Mouse (Mus musculus): Measurements from ENCODE around the gene Ypel1. TPM values are rescaled to one million over a fixed set of nuclear protein-coding genes. Genes with fewer than 3 reads are reported as not detected.

Gene Ypel1
- 1 to 10 TPM; 6.6 TPM for total RNA-seq (2021)
- polyA plus RNA-seq (2012; rRNA removed), result 8.3 and 10.0 TPM in 2 replicates
- long read RNA-seq, partial matches to known transcripts, result 0 of 7 reads
- long read RNA-seq, other reads (novel, unspliced or antisense), result 3 of 7 reads

DNA sequence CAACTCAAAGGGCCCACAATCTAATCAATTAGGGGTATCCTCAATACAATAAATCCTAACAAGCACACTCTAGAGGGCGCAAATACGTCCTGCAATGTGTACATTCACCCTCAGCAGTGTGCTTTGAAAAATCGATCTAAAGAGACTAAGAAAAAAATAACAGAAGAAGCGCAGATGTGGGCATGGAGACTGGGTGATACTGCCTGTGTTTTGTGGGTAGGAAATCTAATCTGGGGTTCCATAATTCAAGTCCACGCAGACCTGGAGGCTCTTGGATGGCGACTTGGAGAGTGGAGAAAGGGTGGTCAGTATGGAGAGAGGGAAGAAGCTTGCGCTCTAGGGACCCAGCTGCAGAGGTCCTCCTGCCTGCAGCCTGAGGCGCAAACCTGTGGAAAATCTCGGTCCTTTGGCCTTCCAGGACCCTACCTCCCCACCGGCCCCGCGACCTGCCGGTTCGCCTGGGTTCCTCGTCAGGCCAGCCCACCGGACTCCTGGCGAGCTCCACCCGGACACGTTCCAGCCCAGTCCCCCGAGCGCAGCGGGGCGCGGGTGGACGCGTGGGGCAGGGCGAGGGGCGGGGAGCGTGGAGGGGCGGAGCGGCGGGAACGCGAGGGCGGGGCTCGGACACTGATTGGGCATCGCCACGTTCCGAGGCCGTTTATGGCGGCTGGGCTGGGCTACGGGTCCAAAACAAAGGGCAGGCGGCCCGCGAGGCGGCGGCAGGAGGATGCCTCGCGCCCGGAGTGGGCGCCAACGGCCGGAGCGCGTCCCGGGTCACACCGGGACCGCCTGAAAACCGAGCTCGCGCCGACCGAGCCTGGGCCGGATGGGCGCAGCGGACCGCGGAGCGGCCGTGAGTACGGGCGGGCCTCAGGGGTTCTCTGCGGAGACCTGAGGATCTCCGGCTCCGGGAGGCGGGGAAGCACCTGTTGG lies at the start of gene Ypel1:
TSS of gene Ypel1 (plus strand) at position 186 of the 933 bp plus-strand sequence.
- DNase-seq, result peak; percentile 96

DNA sequence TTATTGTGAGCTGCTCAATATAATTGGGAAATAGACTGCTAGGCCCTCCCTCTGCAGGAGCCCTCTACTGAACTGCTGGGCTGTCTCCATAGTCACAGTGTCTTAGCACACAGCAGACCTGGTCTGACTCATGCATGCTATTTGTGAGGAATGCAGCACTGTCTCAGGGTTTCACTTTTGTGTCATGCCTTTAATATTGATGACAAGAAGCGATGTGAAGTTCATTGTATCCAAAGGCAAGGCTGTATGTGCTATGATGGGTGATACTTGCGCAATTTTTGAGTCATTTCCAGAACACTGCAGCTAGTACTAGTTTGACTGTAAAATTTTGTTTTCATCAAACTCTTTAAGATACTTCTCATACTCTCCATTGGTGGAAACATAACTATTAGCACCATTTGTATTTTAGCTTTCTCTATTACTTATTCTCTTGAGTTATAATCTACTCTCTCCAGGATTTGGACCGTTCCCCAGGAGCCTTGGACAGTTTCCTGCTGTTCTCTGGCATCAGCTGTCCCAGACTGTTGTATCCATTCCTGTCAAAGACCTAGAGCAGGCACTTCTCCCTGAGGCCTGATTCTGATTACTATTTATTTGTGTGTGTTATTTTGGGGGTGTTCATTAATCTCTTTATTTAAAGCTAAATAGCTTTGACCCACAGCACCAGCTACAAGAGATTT lies 44.9 kb upstream of the Ypel1 start:
- DNase-seq, result peak; percentile 52

DNA sequence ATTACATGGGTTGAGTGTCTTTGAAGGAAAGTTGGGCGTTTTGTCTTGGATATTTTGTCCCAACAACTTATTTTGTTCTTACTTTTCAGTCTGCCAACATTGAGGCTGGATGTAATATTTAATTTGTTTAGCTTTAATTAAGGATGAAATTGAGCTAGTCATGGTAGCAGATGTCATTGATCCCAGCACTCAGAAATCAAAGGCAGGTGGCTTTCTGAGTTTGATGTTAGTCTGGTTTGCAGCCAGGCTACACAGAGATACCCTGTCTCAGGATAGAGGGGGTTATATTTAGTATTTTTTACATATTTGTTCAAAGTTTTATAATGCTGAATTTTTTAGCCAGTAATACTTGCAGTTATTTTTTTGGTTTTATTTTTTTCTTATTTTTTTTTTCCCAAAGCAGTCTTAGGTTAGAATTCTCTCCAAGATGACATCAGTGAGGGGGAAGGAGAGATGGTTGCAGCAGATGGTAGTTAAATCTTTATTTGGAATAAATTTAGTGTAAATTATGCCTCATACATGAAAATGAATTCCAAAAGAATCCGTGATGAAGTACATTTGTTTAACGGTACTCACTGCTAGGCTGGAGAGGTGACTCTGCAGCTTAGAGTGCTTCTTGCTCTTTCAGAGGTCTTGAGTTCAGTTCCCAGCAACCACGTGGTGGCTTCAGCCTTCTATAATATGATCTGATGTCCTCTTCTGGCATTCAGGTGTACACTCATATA lies 39.4 kb upstream of the Ypel1 start:
- DNase-seq, result no peak

DNA sequence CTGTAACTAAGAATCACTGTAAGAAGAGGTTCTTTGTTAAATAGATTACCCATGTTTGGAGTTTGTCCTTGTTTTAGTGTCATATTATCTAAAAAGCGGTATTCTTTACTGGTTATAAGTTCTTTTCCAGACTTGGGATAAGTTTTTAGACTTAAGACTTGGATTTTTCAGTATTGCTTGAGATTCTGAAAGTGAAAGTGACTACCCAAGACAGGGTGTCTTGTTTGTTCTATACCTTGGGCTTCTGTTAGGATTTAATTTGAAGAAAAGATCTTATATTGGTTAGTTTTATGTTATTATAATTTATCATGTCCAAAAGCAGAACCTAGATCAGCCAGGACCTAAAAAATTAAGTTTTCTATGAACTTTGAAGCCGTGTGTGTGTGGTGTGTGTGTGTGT lies 35.7 kb upstream of the Ypel1 start:
- DNase-seq, result no peak

DNA sequence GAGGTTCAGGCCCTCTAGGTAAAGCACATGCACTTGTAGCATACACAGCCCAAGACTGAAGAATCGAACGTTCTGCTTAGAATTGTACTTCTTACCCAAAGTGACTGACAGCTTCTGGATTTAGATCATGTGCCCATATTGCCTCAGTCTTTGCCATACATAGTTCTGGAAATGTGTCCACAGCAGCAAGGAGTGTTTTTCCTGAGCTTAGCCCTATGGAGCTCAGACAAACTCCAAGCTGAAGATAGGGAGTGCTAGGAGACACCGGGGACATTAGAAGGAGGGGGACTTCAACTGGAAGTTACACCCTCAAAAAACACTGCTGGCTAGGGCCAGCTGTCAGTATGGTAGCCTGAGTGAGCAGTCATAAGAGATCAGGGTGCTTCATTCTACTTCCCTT lies 28.8 kb upstream of the Ypel1 start:
- DNase-seq, result no peak

DNA sequence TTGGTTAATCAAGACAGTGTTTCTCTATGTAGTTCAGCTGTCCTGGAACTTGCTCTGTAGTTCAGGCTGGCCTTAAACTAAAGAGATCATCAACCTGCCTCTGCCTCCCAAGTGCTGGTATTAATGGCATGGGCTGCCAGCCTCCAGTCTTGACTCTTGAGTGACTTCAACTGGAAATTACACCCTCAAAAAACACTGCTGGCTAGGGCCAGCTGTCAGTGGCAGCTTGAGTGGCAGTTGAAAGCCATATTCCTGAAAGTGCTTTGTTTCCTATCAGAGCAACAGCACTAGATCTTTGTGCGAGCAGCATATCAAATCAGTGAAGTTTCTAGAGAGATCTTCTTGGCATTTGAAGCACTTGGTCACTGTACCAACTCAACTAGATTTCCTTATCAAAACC lies 28.1 kb upstream of the Ypel1 start:
- no peak for DNase-seq

DNA sequence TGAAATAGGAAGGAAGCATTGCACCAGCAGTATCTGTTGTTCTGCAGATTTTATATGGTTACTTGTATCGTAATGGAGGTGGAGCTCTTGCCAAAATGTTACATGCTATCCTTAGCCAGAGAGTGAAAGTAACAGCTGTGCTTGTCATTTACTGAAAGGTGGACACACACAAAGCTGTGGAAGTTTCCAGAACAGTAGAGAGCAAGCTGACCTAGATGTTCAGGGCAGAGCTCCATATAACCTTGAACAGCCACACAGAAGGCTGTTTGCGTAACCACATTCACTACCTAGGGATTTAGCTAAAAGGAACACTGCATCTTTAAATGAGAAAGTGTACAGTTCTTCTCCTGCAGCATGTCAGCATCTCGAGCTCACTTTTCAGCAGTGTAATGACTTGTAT lies 25.2 kb upstream of the Ypel1 start:
- DNase-seq, result peak; percentile 73

DNA sequence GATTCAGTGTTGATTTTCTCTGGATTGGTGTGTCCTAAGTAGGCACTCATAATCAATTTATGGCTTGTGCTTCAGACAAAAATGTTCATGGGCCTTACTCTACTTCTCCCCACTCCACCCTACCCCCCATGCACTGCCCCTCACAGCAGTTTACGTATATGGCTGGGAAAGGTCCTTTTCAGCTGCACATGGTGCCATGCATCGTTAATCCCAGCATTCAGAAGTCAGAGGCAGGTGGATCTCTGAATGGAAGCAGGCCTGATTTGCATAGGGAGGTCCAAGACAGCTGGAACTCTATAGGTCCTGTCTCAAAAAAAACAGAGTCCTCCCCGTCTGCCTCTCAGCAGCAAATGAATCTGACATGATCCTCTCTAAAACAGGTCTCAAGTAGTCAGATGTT lies 24.2 kb upstream of the Ypel1 start:
- DNase-seq, result no peak

DNA sequence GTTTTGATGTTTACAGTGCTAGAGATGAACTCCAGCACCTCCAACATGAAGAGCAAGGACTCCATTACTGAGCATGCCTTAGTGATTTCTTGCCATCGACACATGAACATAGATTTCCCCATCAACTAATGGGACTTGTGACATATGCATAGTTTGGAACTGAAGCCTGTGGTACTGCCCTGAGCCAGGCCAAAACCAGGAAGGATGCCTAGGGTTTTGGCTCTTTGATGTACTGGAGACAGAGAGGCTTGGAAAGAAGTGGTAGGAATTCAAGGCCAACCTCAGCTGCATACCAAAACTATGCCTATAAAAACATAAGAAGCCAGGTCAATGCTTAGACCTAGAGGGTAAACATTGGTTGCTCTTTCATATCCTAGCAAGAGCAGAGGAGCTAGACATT lies 19.6 kb upstream of the Ypel1 start:
- no peak for DNase-seq

DNA sequence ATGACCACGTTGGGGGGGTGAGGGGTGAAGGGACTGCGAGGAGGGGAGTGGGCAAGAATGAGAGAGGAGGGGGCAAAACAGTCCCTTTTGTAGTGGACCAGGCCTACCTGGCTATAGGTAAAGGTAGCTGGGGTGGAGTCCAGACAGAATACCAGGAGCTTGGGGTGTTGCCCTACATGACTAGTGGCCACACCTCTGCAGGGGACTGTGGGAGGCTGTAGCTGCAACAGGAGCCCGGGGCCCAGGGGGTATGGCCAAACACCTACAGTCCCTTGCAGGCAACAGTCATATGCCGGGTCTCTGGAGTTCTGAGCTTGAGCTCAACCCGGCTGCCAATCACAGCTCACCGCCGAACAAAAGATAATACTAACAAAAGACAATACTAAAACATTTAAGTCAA lies 17.4 kb upstream of the Ypel1 start:
- no peak for DNase-seq

DNA sequence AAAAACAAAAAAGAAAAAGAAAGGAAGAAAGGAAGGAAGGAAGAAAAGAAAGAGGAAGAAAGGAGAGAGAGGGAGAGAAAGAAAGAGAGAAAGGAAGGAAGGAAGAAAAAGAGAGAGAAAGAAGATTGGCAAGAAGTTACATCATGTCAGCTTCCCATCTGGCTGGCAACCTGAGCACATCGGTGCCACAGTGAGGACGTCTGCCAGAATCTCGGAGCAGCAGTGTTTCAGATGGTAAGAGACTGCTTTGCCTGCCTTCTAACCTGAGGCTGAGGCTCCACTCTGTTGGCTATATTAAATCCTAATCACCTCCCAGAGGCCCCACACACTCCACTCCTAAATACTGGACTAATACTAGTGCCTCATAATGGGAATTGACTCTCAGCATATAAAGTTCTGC lies 15.6 kb upstream of the Ypel1 start:
- no peak for DNase-seq

DNA sequence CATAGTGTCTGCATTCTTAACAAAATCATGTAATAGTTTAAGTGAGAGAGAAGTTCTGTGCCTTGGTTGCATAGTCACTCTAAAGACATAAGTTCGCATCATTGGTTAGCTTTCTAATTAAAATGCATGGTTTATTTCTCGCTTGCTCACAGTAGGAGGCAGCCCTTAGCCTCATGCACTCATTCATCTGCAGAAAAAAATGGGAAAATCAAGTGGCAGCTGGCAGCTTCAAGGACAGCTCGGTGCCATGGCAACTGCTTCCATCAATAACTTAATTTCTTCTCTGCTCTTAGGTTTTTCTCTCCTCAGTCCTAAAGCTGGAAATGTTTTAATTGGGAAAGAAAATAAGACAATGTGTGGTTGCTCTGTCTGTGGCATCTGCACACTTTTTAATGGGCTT lies 13.9 kb upstream of the Ypel1 start:
- no peak for DNase-seq

DNA sequence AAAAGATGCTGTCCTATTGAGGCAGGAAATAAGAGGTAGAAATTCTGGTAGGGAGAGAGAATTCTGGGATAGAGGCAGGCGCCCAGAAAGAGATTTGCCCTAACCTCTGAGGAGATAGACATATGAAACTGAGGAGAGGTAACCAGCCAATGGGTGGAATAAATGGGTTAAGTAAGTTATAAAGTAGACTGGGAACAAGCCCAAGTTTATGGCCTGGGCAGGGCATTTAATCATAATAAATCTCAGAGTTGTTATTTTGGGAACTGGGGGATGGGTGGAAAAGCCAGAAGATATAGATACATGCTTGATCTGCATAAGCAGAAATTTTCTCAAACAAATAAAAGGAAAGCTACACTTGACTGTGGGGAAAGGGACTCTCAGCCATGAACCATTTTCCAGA lies 7.2 kb upstream of the Ypel1 start:
- no peak for DNase-seq

DNA sequence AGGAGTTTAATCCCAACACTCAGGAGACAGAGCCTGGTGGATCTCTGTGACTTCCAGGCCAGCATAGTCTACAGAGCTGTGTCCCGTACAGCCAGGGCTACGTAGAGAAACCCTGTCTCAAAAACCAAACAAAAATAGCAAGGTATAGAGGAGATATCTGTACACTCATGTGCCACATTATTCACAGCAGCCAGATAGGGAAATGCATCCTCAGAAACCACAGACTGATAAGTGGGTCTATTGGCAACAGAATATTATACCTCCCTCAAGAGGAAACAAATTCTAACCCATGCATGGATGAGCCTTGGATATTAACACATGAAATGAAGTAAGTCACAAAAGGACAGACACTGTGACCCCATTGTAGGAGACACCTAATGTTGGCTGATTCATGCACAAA lies 1.9 kb upstream of the Ypel1 start:
- DNase-seq, result no peak

DNA sequence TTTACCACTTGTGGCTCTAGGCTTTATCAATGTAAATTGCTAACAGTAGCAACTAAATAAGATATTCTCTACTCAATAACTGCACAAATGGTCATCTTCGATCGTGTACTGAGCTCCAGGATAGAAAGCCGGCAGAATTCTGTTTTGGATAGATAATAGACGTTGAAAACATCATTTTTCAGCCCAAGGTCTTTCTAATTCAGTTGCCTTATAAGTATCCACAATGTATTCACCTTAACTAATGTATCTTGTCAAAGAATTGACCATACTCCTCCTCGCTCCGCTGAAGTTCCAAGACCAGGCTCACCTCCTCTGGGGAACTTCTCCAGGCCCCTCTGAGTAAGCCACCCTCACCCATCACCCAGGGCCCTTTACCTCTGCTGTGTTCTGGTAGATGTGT lies 1.2 kb downstream of the Ypel1 start:
- no peak for DNase-seq

DNA sequence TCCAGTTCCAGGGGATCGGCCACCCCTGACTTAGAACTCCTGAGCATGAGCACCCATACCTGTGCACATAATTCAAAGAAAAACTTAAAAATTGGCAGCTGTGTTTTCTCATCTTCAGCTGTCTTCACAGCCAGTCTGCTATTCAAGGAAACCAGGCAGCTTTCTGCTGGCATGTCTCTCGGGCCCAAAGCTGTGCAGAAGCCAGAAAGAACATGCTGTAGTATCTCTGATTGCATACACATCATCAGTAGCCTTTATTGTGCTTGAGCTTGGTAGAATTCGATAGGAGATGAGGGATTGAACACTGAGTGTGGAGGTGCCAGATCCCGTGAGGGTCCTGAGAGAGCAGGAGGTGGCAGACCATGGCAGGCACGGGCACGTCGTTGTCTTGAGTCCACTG lies 3.5 kb downstream of the Ypel1 start:
- no peak for DNase-seq

DNA sequence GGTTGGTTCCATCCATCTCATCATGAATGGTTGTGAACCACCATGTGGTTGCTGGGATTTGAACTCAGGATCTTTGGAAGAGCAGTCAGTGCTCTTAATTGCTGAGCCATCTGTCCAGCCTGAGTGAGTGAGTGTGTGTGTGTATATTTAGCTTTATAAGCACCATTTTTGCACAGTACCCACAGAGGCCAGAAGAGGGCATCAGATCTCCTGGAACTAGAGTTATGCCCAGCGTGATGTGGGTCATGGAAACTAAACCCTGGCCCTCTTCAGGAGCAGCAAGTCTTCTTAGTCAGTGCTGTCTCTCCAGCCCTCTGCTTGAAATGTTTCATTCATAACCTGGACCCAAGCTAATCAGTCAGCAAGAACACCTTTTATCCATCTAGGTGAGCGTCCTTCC lies 6.8 kb downstream of the Ypel1 start:
- DNase-seq, result no peak

DNA sequence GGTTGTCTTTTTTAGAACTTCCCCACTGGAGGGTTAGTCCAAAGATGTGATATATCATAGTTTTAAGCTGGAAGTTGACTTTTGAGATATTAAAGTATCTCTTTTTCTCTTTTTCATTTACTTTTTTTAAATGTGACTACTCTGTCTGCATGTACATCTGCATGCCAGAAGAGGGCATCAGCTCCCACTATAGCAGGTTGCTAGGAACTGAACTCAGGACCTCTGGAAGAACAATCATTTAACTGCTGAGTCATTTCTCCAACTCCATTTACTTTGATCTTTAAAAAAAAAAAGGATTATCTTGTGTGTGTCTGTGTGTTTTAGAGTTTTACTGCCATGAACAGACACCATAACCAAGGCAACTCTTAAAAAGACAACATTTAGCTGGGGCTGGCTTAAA lies 7.4 kb downstream of the Ypel1 start:
- no peak for DNase-seq

DNA sequence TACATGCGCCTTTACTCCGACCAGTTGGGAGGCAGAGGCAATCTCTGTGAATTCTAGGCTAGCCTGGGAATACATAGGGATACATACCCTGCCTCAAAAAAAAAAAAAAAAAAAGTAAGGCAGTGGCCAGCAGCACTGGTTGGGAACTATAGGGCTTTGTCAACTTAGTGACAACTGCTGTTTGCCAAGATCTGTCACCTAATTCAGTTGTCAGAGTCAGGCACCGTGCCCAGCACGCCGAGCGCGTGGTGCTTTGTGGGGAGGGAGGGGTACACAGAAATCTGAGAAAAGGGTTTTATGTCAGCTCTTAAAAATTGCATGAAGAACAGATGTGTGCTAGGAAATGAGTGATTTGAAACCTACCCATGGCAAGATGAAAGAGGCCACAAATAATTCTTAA lies 8.6 kb downstream of the Ypel1 start:
- no peak for DNase-seq

DNA sequence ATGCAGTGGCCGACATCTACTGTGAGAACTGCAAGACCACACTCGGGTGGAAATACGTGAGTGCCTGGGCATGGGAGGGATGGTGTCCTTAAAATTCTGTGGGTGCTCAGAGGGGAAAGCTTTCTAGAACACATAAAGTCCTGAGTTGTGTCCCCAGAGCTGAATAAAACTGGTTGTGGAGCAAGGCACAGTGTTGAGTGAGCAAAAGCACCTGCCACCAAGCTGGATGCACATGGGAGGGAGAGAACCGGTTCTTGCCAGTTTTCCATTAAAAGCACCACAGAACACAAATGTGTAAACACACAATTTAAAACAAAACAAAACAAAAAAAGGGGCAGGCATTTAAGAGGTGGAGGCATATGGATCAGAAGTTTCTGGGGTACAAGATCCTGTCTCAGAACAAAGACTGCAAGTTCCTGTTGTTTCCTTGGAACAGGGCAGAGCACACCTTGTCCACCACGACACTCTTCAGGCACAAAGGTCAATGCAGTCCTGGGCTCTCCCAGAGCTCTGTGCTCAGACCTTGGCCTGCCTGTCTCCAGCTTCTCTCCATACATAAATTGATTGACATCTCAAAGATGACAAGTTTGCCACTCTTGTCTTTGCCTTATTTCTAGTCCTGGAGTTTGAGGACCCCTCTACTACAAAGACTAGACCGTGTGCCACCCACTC lies 12.8 kb downstream of the Ypel1 start:
- DNase-seq, result no peak

DNA sequence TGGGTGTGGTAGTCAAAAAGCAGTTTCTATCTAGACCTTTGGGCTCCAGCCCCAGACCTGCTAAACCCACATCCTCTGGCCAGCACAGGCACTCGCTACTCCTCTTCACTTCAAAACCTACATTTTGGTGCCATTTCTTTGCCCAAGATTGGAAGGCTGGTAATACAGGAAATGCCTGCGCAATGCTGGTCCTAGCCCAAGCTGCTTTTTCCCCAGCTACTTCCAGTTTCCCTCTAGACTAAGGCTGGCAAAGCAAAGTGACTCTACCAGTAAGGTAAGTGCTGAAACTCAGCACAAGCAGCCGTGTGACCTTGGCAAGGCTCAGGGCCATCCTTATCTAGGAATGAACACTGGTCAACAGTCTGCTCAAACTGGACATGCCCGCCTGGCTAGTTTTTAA lies 16.1 kb downstream of the Ypel1 start:
- DNase-seq, result peak; percentile 74

DNA sequence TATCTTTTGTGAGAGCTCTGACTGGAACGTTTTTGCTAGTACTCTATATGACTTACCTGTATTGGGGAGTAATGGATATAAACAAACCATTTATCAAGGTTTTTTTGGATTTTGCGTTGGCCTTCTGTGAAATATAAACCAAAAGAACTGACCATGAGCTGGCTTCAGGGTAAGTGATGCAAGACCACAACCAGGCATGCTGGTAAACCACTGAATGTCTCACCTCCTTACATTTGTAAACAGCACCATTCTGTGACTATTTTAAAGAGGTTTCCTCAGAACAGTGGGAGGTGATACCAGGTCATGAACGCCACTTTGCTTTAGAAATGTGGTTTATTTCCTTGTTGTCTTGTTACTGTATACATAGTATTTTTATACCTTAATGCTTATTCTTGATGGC lies 16.7 kb downstream of the Ypel1 start:
- no peak for DNase-seq

All from adrenal gland, adult 2 months (tissue).